Mouse (Mus musculus): ENCODE results near the gene Hadha. TPM values are rescaled to one million over a fixed set of nuclear protein-coding genes. Genes with fewer than 3 reads are reported as not detected.

The Hadha gene
- polyA plus RNA-seq (2012; rRNA removed): 29.4 and 32.0 TPM in 2 replicates

- WGBS: under 1% methylated on average over 53 of the region's 53 CpGs
- TF ChIP-seq POLR2A (IDR thresholded peaks at IDR 0.05; ENCODE audit: low read depth, low read length): peak; percentile 72
- no peak for TF ChIP-seq CTCF (IDR thresholded peaks at IDR 0.05; ENCODE audit: extremely low read depth, insufficient read depth, insufficient read length, insufficient replicate concordance)
- Histone ChIP-seq H3K27me3 (ENCODE audit: control insufficient read depth, insufficient read depth, low read length) (no peaks in the 10 kb centered on the region), H3K4me1 (ENCODE audit: control insufficient read depth, insufficient read depth, insufficient read length) (no peaks in the 10 kb centered on the region), H3K36me3 (ENCODE audit: control insufficient read depth, insufficient read depth, low read length) (no peaks in the 10 kb centered on the region; the same call in 1 of the 2 replicates), H3K27ac (ENCODE audit: insufficient read depth, low read length) (peak within 1 kb of the TSS; percentile 98), H3K4me3 (ENCODE audit: extremely low read depth, insufficient read depth, insufficient read length) (peak within 1 kb of the TSS; percentile 93)
- peak; percentile 86 to 91 for DNase-seq (ENCODE audit: low read depth in 1 of 2, low spot score in 2 of 2)
Observed at GRCm38 (mm10) chr5:30154474-30155394, at the start of gene Hadha, which contains the start of gene Hadhb. Gene Hadha, minus strand, starts transcription at chr5:30155162. Gene Hadhb, plus strand, starts transcription at chr5:30155248.

GRCm38 (mm10) chr5:30204441-30204840 is 49.5 kb upstream of the Hadha start:
- no peaks in the 10 kb centered on the region for H3K27me3 ChIP-seq (ENCODE audit: control insufficient read depth, insufficient read depth, low read length)
- H3K36me3 ChIP-seq (ENCODE audit: control insufficient read depth, insufficient read depth, low read length): no peaks in the 10 kb centered on the region
- H3K4me3 ChIP-seq (ENCODE audit: extremely low read depth, insufficient read depth, insufficient read length): no peak overlapping the region
- no peak for DNase-seq (ENCODE audit: low read depth in 1 of 2, low spot score in 2 of 2)
- H3K4me1 ChIP-seq (ENCODE audit: control insufficient read depth, insufficient read depth, insufficient read length): no peaks in the 10 kb centered on the region
- TF ChIP-seq POLR2A (IDR thresholded peaks at IDR 0.05; ENCODE audit: low read depth, low read length): no peak
- no peak for TF ChIP-seq CTCF (IDR thresholded peaks at IDR 0.05; ENCODE audit: extremely low read depth, insufficient read depth, insufficient read length, insufficient replicate concordance)
- no peak overlapping the region for H3K27ac ChIP-seq (ENCODE audit: insufficient read depth, low read length)
- WGBS: 69% methylated on average over 1 of the region's 1 CpGs

GRCm38 (mm10) chr5:30203216-30203885 is 48.4 kb upstream of the Hadha start:
- no peak for DNase-seq (ENCODE audit: low read depth in 1 of 2, low spot score in 2 of 2)
- Histone ChIP-seq H3K27ac (ENCODE audit: insufficient read depth, low read length) (no peak overlapping the region), H3K36me3 (ENCODE audit: control insufficient read depth, insufficient read depth, low read length) (no peaks in the 10 kb centered on the region), H3K27me3 (ENCODE audit: control insufficient read depth, insufficient read depth, low read length) (no peaks in the 10 kb centered on the region), H3K4me3 (ENCODE audit: extremely low read depth, insufficient read depth, insufficient read length) (no peak overlapping the region), H3K4me1 (ENCODE audit: control insufficient read depth, insufficient read depth, insufficient read length) (no peaks in the 10 kb centered on the region)
- WGBS: 77% methylated on average over 10 of the region's 10 CpGs
- TF ChIP-seq CTCF (IDR thresholded peaks at IDR 0.05; ENCODE audit: extremely low read depth, insufficient read depth, insufficient read length, insufficient replicate concordance) (no peak), POLR2A (IDR thresholded peaks at IDR 0.05; ENCODE audit: low read depth, low read length) (no peak)

GRCm38 (mm10) chr5:30202221-30202620 is 47.3 kb upstream of the Hadha start:
- WGBS: 68% methylated on average over 7 of the region's 7 CpGs
- Histone ChIP-seq H3K4me1 (ENCODE audit: control insufficient read depth, insufficient read depth, insufficient read length) (no peaks in the 10 kb centered on the region), H3K4me3 (ENCODE audit: extremely low read depth, insufficient read depth, insufficient read length) (no peak overlapping the region), H3K36me3 (ENCODE audit: control insufficient read depth, insufficient read depth, low read length) (no peaks in the 10 kb centered on the region), H3K27me3 (ENCODE audit: control insufficient read depth, insufficient read depth, low read length) (no peaks in the 10 kb centered on the region), H3K27ac (ENCODE audit: insufficient read depth, low read length) (no peak overlapping the region)
- TF ChIP-seq CTCF (IDR thresholded peaks at IDR 0.05; ENCODE audit: extremely low read depth, insufficient read depth, insufficient read length, insufficient replicate concordance): no peak
- TF ChIP-seq POLR2A (IDR thresholded peaks at IDR 0.05; ENCODE audit: low read depth, low read length): no peak
- DNase-seq (ENCODE audit: low read depth in 1 of 2, low spot score in 2 of 2): no peak

- no peaks in the 10 kb centered on the region for H3K36me3 ChIP-seq (ENCODE audit: control insufficient read depth, insufficient read depth, low read length)
- DNase-seq (ENCODE audit: low read depth in 1 of 2, low spot score in 2 of 2): no peak
- TF ChIP-seq POLR2A (IDR thresholded peaks at IDR 0.05; ENCODE audit: low read depth, low read length) (no peak), CTCF (IDR thresholded peaks at IDR 0.05; ENCODE audit: extremely low read depth, insufficient read depth, insufficient read length, insufficient replicate concordance) (no peak)
Observed at GRCm38 (mm10) chr5:30201521-30201920, 46.6 kb upstream of the Hadha start.

GRCm38 (mm10) chr5:30198257-30198656 is 43.3 kb upstream of the Hadha start:
- no peak for DNase-seq (ENCODE audit: low read depth in 1 of 2, low spot score in 2 of 2)
- 28% methylated on average over 7 of the region's 7 CpGs for WGBS

More at GRCm38 (mm10) chr5:30201521-30201920, 46.6 kb upstream of the Hadha start:
- no peak overlapping the region for H3K4me3 ChIP-seq (ENCODE audit: extremely low read depth, insufficient read depth, insufficient read length)
- whole genome bisulfite sequencing: 39% methylated on average over 5 of the region's 5 CpGs
- H3K4me1 ChIP-seq (ENCODE audit: control insufficient read depth, insufficient read depth, insufficient read length): no peaks in the 10 kb centered on the region
- no peaks in the 10 kb centered on the region for H3K27me3 ChIP-seq (ENCODE audit: control insufficient read depth, insufficient read depth, low read length)
- H3K27ac ChIP-seq (ENCODE audit: insufficient read depth, low read length): no peak overlapping the region

More at GRCm38 (mm10) chr5:30198257-30198656, 43.3 kb upstream of the Hadha start:
- Histone ChIP-seq H3K4me3 (ENCODE audit: extremely low read depth, insufficient read depth, insufficient read length) (no peak overlapping the region), H3K27me3 (ENCODE audit: control insufficient read depth, insufficient read depth, low read length) (no peaks in the 10 kb centered on the region), H3K36me3 (ENCODE audit: control insufficient read depth, insufficient read depth, low read length) (no peaks in the 10 kb centered on the region), H3K27ac (ENCODE audit: insufficient read depth, low read length) (no peak overlapping the region), H3K4me1 (ENCODE audit: control insufficient read depth, insufficient read depth, insufficient read length) (no peaks in the 10 kb centered on the region)
- no peak for TF ChIP-seq POLR2A (IDR thresholded peaks at IDR 0.05; ENCODE audit: low read depth, low read length)
- TF ChIP-seq CTCF (IDR thresholded peaks at IDR 0.05; ENCODE audit: extremely low read depth, insufficient read depth, insufficient read length, insufficient replicate concordance): no peak
